Mouse (Mus musculus): ENCODE results near the gene Dhrs1. TPM values are rescaled to one million over a fixed set of nuclear protein-coding genes. Genes with fewer than 3 reads are reported as not detected.

Dhrs1 gene
- polyA plus RNA-seq, 1 experiment from 2014 or later, result 39.4 TPM

- H3K27ac ChIP-seq (replicated peaks), result no peak overlapping the region
- no peak overlapping the region for H3K9ac ChIP-seq
- H3K36me3 ChIP-seq (replicated peaks), result peaks cover 13% of the 10 kb centered on the region; the same call in 1 of the 2 replicates
- WGBS (ENCODE audit: insufficient replicate concordance), result 58% methylated on average over 3 of the region's 3 CpGs
- no peaks in the 10 kb centered on the region for H3K4me1 ChIP-seq (replicated peaks)
- no peaks in the 10 kb centered on the region for H3K9me3 ChIP-seq (replicated peaks)
- H3K4me3 ChIP-seq (replicated peaks), result no peak overlapping the region
- no peak for ATAC-seq (ENCODE audit: insufficient read depth)
- peaks cover 1% of the 10 kb centered on the region; the same call in 1 of the 2 replicates for H3K27me3 ChIP-seq
- no peak overlapping the region for H3K4me2 ChIP-seq
Observed at GRCm38 (mm10) chr14:55735334-55735733, 10.2 kb downstream of the Dhrs1 start.

GRCm38 (mm10) chr14:55734869-55735268 lies 10.6 kb downstream of the Dhrs1 start:
- Histone ChIP-seq H3K36me3 (replicated peaks) (peaks cover 9% of the 10 kb centered on the region; the same call in 1 of the 2 replicates), H3K27me3 (peaks cover 6% of the 10 kb centered on the region; the same call in 1 of the 2 replicates), H3K4me1 (replicated peaks) (no peaks in the 10 kb centered on the region), H3K9ac (no peak overlapping the region), H3K27ac (replicated peaks) (no peak overlapping the region), H3K4me3 (replicated peaks) (no peak overlapping the region), H3K9me3 (replicated peaks) (no peaks in the 10 kb centered on the region), H3K4me2 (no peak overlapping the region)
- no peak for ATAC-seq (ENCODE audit: insufficient read depth)
- WGBS (ENCODE audit: insufficient replicate concordance), result 57% methylated on average over 7 of the region's 7 CpGs

GRCm38 (mm10) chr14:55733889-55734288 lies 11.6 kb downstream of the Dhrs1 start:
- peaks cover under 1% of the 10 kb centered on the region; the same call in 1 of the 2 replicates for H3K36me3 ChIP-seq (replicated peaks)
- H3K4me2 ChIP-seq, result no peak overlapping the region
- no peaks in the 10 kb centered on the region for H3K9me3 ChIP-seq (replicated peaks)
- no peak overlapping the region for H3K9ac ChIP-seq
- H3K27me3 ChIP-seq, result peaks cover 7% of the 10 kb centered on the region; the same call in 1 of the 2 replicates
- no peak overlapping the region for H3K4me3 ChIP-seq (replicated peaks)
- no peak overlapping the region for H3K27ac ChIP-seq (replicated peaks)
- no peak for ATAC-seq (ENCODE audit: insufficient read depth)
- peaks cover 2% of the 10 kb centered on the region; the same call in 1 of the 2 replicates for H3K4me1 ChIP-seq (replicated peaks)
- WGBS (ENCODE audit: insufficient replicate concordance), result 56% methylated on average over 10 of the region's 10 CpGs

GRCm38 (mm10) chr14:55730531-55731032 lies 14.9 kb downstream of the Dhrs1 start:
- Histone ChIP-seq H3K27ac (replicated peaks) (no peak overlapping the region), H3K9ac (no peak overlapping the region), H3K4me3 (replicated peaks) (no peak overlapping the region), H3K9me3 (replicated peaks) (no peaks in the 10 kb centered on the region), H3K36me3 (replicated peaks) (no peaks in the 10 kb centered on the region), H3K4me1 (replicated peaks) (peaks cover 8% of the 10 kb centered on the region), H3K27me3 (peaks cover 7% of the 10 kb centered on the region; the same call in 1 of the 2 replicates), H3K4me2 (no peak overlapping the region)
- ATAC-seq (ENCODE audit: insufficient read depth), result no peak
- 54% methylated on average over 7 of the region's 7 CpGs for WGBS (ENCODE audit: insufficient replicate concordance)

- WGBS (ENCODE audit: insufficient replicate concordance), result 64% methylated on average over 7 of the region's 7 CpGs
- Histone ChIP-seq H3K36me3 (replicated peaks) (no peaks in the 10 kb centered on the region), H3K9me3 (replicated peaks) (no peaks in the 10 kb centered on the region), H3K4me1 (replicated peaks) (peaks cover 13% of the 10 kb centered on the region), H3K27ac (replicated peaks) (no peak overlapping the region), H3K4me2 (no peak overlapping the region), H3K4me3 (replicated peaks) (no peak overlapping the region), H3K27me3 (peaks cover 7% of the 10 kb centered on the region; the same call in 1 of the 2 replicates), H3K9ac (no peak overlapping the region)
- no peak for ATAC-seq (ENCODE audit: insufficient read depth)
Observed at GRCm38 (mm10) chr14:55730116-55730515, 15.4 kb downstream of the Dhrs1 start.

- Histone ChIP-seq H3K9me3 (replicated peaks) (no peaks in the 10 kb centered on the region), H3K4me2 (no peak overlapping the region), H3K4me3 (replicated peaks) (no peak overlapping the region), H3K9ac (no peak overlapping the region), H3K4me1 (replicated peaks) (peaks cover 31% of the 10 kb centered on the region), H3K36me3 (replicated peaks) (no peaks in the 10 kb centered on the region), H3K27me3 (peaks cover 7% of the 10 kb centered on the region; the same call in 1 of the 2 replicates), H3K27ac (replicated peaks) (no peak overlapping the region)
- WGBS (ENCODE audit: insufficient replicate concordance), result 43% methylated on average over 8 of the region's 8 CpGs
- ATAC-seq (ENCODE audit: insufficient read depth), result no peak
Observed at GRCm38 (mm10) chr14:55727889-55728685, 17.4 kb downstream of the Dhrs1 start.

GRCm38 (mm10) chr14:55726261-55726660 lies 19.2 kb downstream of the Dhrs1 start:
- Histone ChIP-seq H3K36me3 (replicated peaks) (no peaks in the 10 kb centered on the region), H3K4me1 (replicated peaks) (peaks cover 50% of the 10 kb centered on the region), H3K27me3 (peaks cover 7% of the 10 kb centered on the region; the same call in 1 of the 2 replicates), H3K4me2 (no peak overlapping the region), H3K9me3 (replicated peaks) (no peaks in the 10 kb centered on the region), H3K9ac (no peak overlapping the region), H3K4me3 (replicated peaks) (no peak overlapping the region), H3K27ac (replicated peaks) (no peak overlapping the region)
- no peak for ATAC-seq (ENCODE audit: insufficient read depth)

- no peak overlapping the region for H3K9ac ChIP-seq
- ATAC-seq (ENCODE audit: insufficient read depth), result no peak
- H3K9me3 ChIP-seq (replicated peaks), result no peaks in the 10 kb centered on the region
- H3K4me1 ChIP-seq (replicated peaks), result peaks cover 58% of the 10 kb centered on the region
- no peaks in the 10 kb centered on the region for H3K36me3 ChIP-seq (replicated peaks)
- 21% methylated on average over 8 of the region's 8 CpGs for WGBS (ENCODE audit: insufficient replicate concordance)
- no peaks in the 10 kb centered on the region; the same call in 1 of the 2 replicates for H3K27me3 ChIP-seq
- H3K4me3 ChIP-seq (replicated peaks), result no peak overlapping the region
- H3K4me2 ChIP-seq, result peak overlapping the region; percentile 25
- 0 out of 2 replicates have a peak overlapping the region, but pooled peaks have one; percentile 14 for H3K27ac ChIP-seq (replicated peaks)
Observed at GRCm38 (mm10) chr14:55724411-55724871, 21.0 kb downstream of the Dhrs1 start.

GRCm38 (mm10) chr14:55723433-55723832 lies 22.1 kb downstream of the Dhrs1 start:
- no peaks in the 10 kb centered on the region; the same call in 1 of the 2 replicates for H3K27me3 ChIP-seq
- H3K4me3 ChIP-seq (replicated peaks), result no peak overlapping the region
- ATAC-seq (ENCODE audit: insufficient read depth), result no peak
- 52% methylated on average over 7 of the region's 7 CpGs for whole genome bisulfite sequencing (ENCODE audit: insufficient replicate concordance)
- H3K9ac ChIP-seq, result no peak overlapping the region
- no peaks in the 10 kb centered on the region for H3K9me3 ChIP-seq (replicated peaks)
- no peak overlapping the region for H3K4me2 ChIP-seq
- H3K36me3 ChIP-seq (replicated peaks), result peaks cover 10% of the 10 kb centered on the region; the same call in 1 of the 2 replicates
- peaks cover 51% of the 10 kb centered on the region for H3K4me1 ChIP-seq (replicated peaks)
- H3K27ac ChIP-seq (replicated peaks), result peak overlapping the region; percentile 87

- Histone ChIP-seq H3K4me1 (replicated peaks) (peaks cover 50% of the 10 kb centered on the region), H3K36me3 (replicated peaks) (peaks cover 14% of the 10 kb centered on the region; the same call in 1 of the 2 replicates), H3K27me3 (no peaks in the 10 kb centered on the region; the same call in 1 of the 2 replicates), H3K9ac (peak overlapping the region; percentile 74; the same call in 1 of the 2 replicates), H3K4me3 (replicated peaks) (peak overlapping the region; percentile 85), H3K4me2 (peak overlapping the region; percentile 87), H3K9me3 (replicated peaks) (no peaks in the 10 kb centered on the region), H3K27ac (replicated peaks) (peak overlapping the region; percentile 87)
- ATAC-seq (ENCODE audit: insufficient read depth), result no peak
- 18% methylated on average over 8 of the region's 8 CpGs for WGBS (ENCODE audit: insufficient replicate concordance)
Observed at GRCm38 (mm10) chr14:55722438-55722945, 23.0 kb downstream of the Dhrs1 start.

Data from liver, embryonic 15.5 days (tissue).